Mouse (Mus musculus): ENCODE data around the gene Rasgrf1.

The Rasgrf1 gene

GRCm38 (mm10) chr9:89968836-89969450 is 59.2 kb downstream of the Rasgrf1 start:
- peak; percentile 45 for DNase-seq (ENCODE audit: low read depth, low spot score)

- DNase-seq (ENCODE audit: low read depth, low spot score): no peak
These were observed 60.6 kb downstream of the Rasgrf1 start for GRCm38 (mm10) chr9:89970271-89970670.

GRCm38 (mm10) chr9:89970886-89971486 is 61.3 kb downstream of the Rasgrf1 start:
- no peak for DNase-seq (ENCODE audit: low read depth, low spot score)

DNA sequence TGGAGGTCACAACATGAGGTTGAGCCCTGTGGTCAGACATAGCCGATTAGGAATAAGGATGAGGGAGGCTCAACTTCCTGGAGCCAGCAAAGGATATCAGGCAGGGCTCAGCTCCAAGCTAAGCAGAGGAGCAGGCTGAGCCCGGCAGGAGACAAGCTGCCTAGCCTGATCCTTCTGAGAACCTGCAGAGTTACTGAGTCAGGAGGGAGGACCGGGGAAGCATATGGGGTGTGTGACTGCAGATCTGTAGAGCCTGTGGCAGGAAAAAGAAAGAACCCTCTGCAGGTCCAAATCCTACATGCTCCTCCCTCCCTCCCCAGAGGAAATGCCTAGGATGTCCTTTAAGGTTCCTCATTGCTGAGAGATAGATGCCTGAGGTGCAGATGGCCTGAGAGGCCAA is 62.6 kb downstream of the Rasgrf1 start:
- no peak for DNase-seq (ENCODE audit: low read depth, low spot score)

- DNase-seq (ENCODE audit: low read depth, low spot score): peak; percentile 42
These were observed 64.1 kb downstream of the Rasgrf1 start for GRCm38 (mm10) chr9:89973856-89974255.

DNA sequence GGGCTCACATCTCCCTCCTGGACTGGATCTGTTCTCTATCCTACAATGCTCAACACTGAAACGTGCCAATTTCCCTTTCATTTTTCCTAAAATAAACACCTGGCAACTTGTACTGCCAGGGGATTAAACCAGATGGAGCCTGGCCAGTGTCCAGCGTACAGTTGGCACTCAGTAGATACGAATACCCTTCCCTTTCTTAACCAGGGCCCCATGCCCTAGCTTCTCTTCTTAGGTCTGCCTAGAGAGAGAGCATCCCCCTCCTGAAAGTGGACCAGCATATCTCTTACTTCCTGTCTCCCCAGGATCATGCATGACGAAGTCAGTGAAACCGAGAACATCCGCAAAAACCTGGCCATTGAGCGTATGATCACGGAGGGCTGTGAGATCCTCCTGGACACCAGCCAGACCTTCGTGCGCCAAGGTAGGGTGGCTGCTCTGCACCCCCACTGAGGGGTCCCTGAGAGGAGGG is 64.8 kb downstream of the Rasgrf1 start:
- no peak for DNase-seq (ENCODE audit: low read depth, low spot score)

DNA sequence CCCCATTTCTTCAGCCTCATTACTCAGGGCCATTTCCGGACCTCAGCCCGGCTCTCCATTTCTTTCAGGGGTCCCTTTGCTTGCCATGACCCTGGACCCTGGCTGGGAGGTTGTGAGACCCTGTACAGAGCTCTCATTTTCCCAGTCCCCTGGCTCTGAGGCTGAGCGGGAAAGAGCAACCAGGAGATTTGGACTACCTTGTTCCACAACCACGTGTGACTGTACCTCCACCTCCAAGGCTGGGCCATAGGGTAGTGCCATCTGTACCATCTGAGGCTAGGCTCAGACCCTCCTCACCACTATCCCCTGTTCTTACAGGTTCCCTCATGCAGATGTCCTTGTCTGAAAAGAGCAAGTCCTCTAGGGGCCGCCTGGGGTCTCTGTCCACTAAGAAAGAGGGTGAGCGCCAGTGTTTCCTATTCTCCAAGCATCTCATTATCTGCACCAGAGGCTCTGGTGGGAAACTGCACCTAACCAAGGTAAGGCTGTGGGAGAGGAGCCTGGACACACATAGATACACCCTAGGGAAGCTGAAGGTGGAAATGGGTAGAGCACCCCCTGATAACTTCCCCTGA is 66.7 kb downstream of the Rasgrf1 start:
- no peak for DNase-seq (ENCODE audit: low read depth, low spot score)

DNA sequence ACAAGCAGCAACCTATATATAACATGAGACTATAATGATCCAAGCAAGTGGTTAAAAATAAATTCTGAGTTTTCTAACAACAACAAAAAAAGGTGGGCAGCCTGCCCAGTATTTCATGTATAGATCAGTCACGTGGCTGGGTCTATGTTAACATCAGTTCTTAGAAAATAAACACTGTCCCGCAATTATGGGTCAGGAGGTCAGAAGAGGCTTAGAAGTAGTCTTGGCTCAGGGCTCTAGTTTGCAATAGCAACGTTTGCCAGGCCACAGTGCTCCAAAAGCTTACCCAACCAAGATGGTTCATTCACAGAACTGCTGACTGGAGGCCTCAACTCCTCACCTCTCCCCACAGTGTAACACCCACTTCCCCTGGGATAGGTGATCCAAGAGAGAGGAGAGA is 69.5 kb downstream of the Rasgrf1 start:
- no peak for DNase-seq (ENCODE audit: low read depth, low spot score)

DNA sequence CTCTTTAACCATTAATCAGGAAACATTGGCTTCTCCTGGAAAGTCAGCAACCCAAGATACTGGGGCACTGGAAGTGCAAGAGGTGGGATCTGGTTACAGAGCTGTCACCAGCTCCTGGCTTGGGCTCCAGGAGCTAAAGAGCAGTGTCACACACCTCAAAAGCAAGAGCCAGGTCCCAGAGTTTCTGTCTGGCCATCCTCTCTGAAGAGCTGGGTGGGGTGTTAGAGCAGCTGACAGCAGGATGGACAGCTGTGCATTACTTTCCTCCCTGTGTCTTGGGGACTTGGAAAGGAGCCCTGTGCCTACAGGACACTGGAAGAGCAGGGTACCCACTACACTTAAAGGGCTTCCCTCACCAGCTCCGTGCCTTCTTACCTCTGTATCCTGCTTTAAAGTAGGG is 72.5 kb downstream of the Rasgrf1 start:
- DNase-seq (ENCODE audit: low read depth, low spot score): no peak

GRCm38 (mm10) chr9:89988053-89988452 is 78.3 kb downstream of the Rasgrf1 start:
- DNase-seq (ENCODE audit: low read depth, low spot score): no peak

- no peak for DNase-seq (ENCODE audit: low read depth, low spot score)
These were observed 79.3 kb downstream of the Rasgrf1 start for GRCm38 (mm10) chr9:89988811-89989528.

DNA sequence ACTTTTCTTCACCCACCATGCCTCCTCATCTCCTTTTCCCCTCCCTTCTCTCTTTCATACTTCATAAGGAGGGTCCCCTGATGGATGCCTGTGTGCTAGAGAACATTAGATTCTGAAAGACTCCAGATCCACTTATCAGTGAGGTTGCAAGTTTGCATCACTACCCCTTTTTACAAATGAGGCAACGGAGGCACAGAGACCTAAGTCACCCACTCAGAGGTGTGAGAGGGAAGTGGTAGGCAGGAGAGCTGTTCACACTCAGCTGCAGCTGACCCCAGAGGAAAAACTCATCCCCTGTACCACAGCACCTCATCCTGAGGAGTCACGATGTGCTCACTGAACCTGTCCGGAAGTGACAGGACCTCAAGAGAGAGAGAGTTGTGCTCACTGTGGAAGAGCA is 96.7 kb downstream of the Rasgrf1 start:
- no peak for DNase-seq (ENCODE audit: low read depth, low spot score)

- DNase-seq (ENCODE audit: low read depth, low spot score): no peak
These were observed 97.4 kb downstream of the Rasgrf1 start for GRCm38 (mm10) chr9:90007094-90007493.

GRCm38 (mm10) chr9:90008138-90008537 is 98.4 kb downstream of the Rasgrf1 start:
- no peak for DNase-seq (ENCODE audit: low read depth, low spot score)

DNA sequence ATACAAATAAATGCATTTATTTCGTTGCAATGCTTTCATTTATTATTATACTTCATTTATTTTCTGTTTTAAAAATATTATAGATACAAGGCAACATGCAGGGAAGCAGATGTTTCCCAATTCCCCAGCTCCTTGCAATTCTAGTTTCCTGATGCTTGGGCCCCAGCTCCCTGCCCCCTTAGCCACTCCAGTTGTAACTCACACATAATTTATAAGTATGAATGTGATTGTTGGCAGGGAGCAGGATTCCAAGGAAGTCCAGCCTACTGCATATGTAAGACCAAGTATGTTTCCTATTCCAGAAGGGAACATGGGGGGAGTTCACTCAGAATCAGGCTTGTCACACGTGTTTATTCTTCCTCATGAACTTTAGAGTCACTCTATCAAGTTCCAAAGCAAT is 102.1 kb downstream of the Rasgrf1 start:
- no peak for DNase-seq (ENCODE audit: low read depth, low spot score)

GRCm38 (mm10) chr9:90014649-90015048 is 104.9 kb downstream of the Rasgrf1 start:
- DNase-seq (ENCODE audit: low read depth, low spot score): no peak

- no peak for DNase-seq (ENCODE audit: low read depth, low spot score)
These were observed 106.5 kb downstream of the Rasgrf1 start for GRCm38 (mm10) chr9:90016204-90016603.

DNA sequence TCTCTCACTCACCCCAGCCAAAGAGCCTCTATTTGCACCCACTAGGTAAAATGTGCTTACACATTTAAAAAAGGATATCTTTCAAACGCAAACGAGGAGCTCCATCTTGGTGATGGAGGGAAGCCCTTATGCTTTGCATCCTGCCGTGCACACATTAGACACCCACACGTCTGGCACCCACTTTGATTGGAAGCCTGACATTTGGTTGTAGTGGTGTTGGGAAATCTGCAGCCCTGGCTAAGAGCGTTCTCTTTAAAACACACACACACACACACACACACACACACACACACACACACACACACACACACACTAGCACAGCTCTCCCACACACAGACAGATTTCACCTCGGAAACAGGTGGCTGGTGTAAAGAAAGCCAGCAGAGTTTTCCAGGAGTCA is 111.2 kb downstream of the Rasgrf1 start:
- no peak for DNase-seq (ENCODE audit: low read depth, low spot score)

- no peak for DNase-seq (ENCODE audit: low read depth, low spot score)
These were observed 111.7 kb downstream of the Rasgrf1 start for GRCm38 (mm10) chr9:90021442-90021841.

DNA sequence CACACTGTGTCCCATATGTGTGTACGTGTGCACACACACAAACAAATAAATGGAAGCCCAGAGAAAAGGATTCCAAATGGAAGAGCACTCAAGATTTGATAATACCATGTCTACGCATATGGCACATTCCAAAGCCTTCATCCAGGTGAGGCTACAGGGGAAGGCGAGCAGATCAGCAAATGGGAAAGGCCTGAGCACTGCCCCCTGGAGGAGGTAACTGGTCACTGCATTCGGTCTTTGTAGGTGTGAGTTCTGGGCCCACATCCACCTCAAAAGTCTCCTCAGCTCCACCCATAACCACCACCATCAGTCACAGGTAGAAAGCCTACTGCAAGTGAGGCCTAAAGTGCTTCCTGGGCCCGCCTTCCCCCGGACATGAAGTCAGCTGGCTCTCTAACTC is 118.0 kb downstream of the Rasgrf1 start:
- no peak for DNase-seq (ENCODE audit: low read depth, low spot score)

DNA sequence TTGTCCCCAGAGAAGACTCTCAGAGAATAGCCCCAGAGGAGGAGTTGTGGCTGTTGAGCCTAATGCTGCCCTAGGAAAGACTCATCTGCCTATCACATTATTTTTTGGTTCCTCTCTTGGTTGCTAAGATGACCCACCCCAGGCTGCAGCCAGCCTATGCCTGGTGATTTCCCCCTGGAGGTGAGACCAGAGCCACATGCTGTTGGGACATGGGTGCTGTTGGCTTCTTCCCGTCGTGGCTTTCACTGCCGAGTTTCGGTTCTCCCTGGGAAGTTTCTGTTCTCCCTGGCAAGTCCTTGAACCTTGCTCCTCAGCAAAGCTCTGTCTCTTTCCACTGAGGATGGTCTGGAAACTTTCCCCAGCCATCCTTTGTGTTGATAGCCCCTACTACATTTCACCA is 124.2 kb downstream of the Rasgrf1 start:
- DNase-seq (ENCODE audit: low read depth, low spot score): no peak

GRCm38 (mm10) chr9:90035168-90035567 is 125.5 kb downstream of the Rasgrf1 start:
- no peak for DNase-seq (ENCODE audit: low read depth, low spot score)

- no peak for DNase-seq (ENCODE audit: low read depth, low spot score)
These were observed 126.1 kb downstream of the Rasgrf1 start for GRCm38 (mm10) chr9:90035794-90036193.
